In genomic region chr16:33886665-33887064, GRCm38 (mm10) we compare ENCODE assay signal across 9 mouse cellular contexts. TPM values are rescaled to one million over a fixed set of nuclear protein-coding genes. Genes with fewer than 3 reads are reported as not detected.
DNase-seq lines count a peak whose midpoint lies in the region; ATAC-seq and TF ChIP-seq lines count a peak whose summit lies in the region.
"Had no signal": no experiment of that assay in that cellular context is flagged by ENCODE, and none has a peak within 500 bp of the region (broad histone marks: within the 10 kb centered on the region; RNA-seq: fewer than 3 reads in every experiment).

No protein-coding gene starts in this region.

- ATAC-seq in liver, embryonic 15.5 days (ENCODE audit: insufficient read depth): no peak
- ATAC-seq in liver, embryonic 12.5 days: no peak
- no peak for ATAC-seq in lung, embryonic 14.5 days (ENCODE audit: insufficient read depth)

- no peak overlapping the region for H3K4me3 ChIP-seq in liver, embryonic 15.5 days (replicated peaks)
- H3K4me3 ChIP-seq in liver, embryonic 12.5 days: no peak overlapping the region
- no peak overlapping the region for H3K4me3 ChIP-seq in lung, embryonic 14.5 days (ENCODE audit: low read depth, low read length)
- no peak overlapping the region for H3K4me3 ChIP-seq in forebrain, embryonic 10.5 days
- H3K4me3 ChIP-seq: embryonic facial prominence, embryonic 15.5 days had no signal

- WGBS in liver, embryonic 15.5 days (ENCODE audit: insufficient replicate concordance): 15% methylated on average over 6 of the region's 6 CpGs
- WGBS in liver, embryonic 12.5 days (ENCODE audit: insufficient replicate concordance): 19% methylated on average over 6 of the region's 6 CpGs
- 13% methylated on average over 6 of the region's 6 CpGs for WGBS in lung, embryonic 14.5 days
- 62% methylated on average over 6 of the region's 6 CpGs for WGBS in forebrain, embryonic 10.5 days

- no peak overlapping the region for H3K9ac ChIP-seq in liver, embryonic 15.5 days
- H3K9ac ChIP-seq in liver, embryonic 12.5 days: no peak overlapping the region
- no peak overlapping the region for H3K9ac ChIP-seq in lung, embryonic 14.5 days
- H3K9ac ChIP-seq: embryonic facial prominence, embryonic 15.5 days had no signal

- no peaks in the 10 kb centered on the region for H3K27me3 ChIP-seq in liver, embryonic 15.5 days
- no peaks in the 10 kb centered on the region for H3K27me3 ChIP-seq in liver, embryonic 12.5 days (replicated peaks)
- no peaks in the 10 kb centered on the region for H3K27me3 ChIP-seq in lung, embryonic 14.5 days (ENCODE audit: insufficient read depth, low read length)
- H3K27me3 ChIP-seq in forebrain, embryonic 10.5 days (ENCODE audit: poor library complexity, severe bottlenecking): no peaks in the 10 kb centered on the region
- H3K27me3 ChIP-seq: embryonic facial prominence, embryonic 15.5 days had no signal

- H3K9me3 ChIP-seq in liver, embryonic 15.5 days (replicated peaks): no peaks in the 10 kb centered on the region
- H3K9me3 ChIP-seq in liver, embryonic 12.5 days (replicated peaks): no peaks in the 10 kb centered on the region
- no peaks in the 10 kb centered on the region for H3K9me3 ChIP-seq in lung, embryonic 14.5 days (ENCODE audit: low read depth, low read length)
- no peaks in the 10 kb centered on the region for H3K9me3 ChIP-seq in forebrain, embryonic 10.5 days
- H3K9me3 ChIP-seq: embryonic facial prominence, embryonic 15.5 days had no signal

- H3K36me3 ChIP-seq in liver, embryonic 15.5 days (replicated peaks): no peaks in the 10 kb centered on the region
- H3K36me3 ChIP-seq in liver, embryonic 12.5 days: no peaks in the 10 kb centered on the region
- 0 out of 2 replicates have a peak, but pooled peaks cover 4% of the 10 kb centered on the region for H3K36me3 ChIP-seq in lung, embryonic 14.5 days (ENCODE audit: insufficient read depth)
- no peaks in the 10 kb centered on the region for H3K36me3 ChIP-seq in forebrain, embryonic 10.5 days (replicated peaks)
- H3K36me3 ChIP-seq: embryonic facial prominence, embryonic 15.5 days had no signal

- DNase-seq in adrenal gland, adult 2 months: peak; percentile 58
- no peak for DNase-seq in adrenal gland, postnatal 14 days
- DNase-seq in lung, embryonic 14.5 days: peak; percentile 42
- DNase-seq in yolk sac, embryonic 10.5 days (ENCODE audit: low spot score): peak; percentile 74
- DNase-seq in forebrain, embryonic 10.5 days (ENCODE audit: extremely low spot score, low spot score): no peak
- DNase-seq in thymus, postnatal 25 days: no peak

- no peak overlapping the region for H3K4me2 ChIP-seq in liver, embryonic 15.5 days
- H3K4me2 ChIP-seq in liver, embryonic 12.5 days: no peak overlapping the region
- no peak overlapping the region for H3K4me2 ChIP-seq in lung, embryonic 14.5 days
- H3K4me2 ChIP-seq: embryonic facial prominence, embryonic 15.5 days had no signal

- no peak for TF ChIP-seq CTCF in lung, embryonic 14.5 days (IDR thresholded peaks at IDR 0.05; ENCODE audit: low read depth)

- peak overlapping the region; percentile 33; the same call in 1 of the 2 replicates for H3K27ac ChIP-seq in liver, embryonic 15.5 days (replicated peaks)
- H3K27ac ChIP-seq in liver, embryonic 12.5 days: no peak overlapping the region
- H3K27ac ChIP-seq in lung, embryonic 14.5 days (ENCODE audit: low read depth): no peak overlapping the region
- H3K27ac ChIP-seq in forebrain, embryonic 10.5 days: no peak overlapping the region
- H3K27ac ChIP-seq: embryonic facial prominence, embryonic 15.5 days had no signal

- peaks cover 44% of the 10 kb centered on the region for H3K4me1 ChIP-seq in liver, embryonic 15.5 days (replicated peaks)
- H3K4me1 ChIP-seq in liver, embryonic 12.5 days: peaks cover 37% of the 10 kb centered on the region
- peaks cover 51% of the 10 kb centered on the region for H3K4me1 ChIP-seq in lung, embryonic 14.5 days (ENCODE audit: insufficient read depth)
- peaks cover 50% of the 10 kb centered on the region for H3K4me1 ChIP-seq in forebrain, embryonic 10.5 days

RNA-seq across cellular contexts. Expression of gene Itgb5, which starts 57.2 kb away (rescaled TPM):
- 100 to 1,000 TPM; 187 to 222 TPM for total RNA-seq in adrenal gland, adult 2 months (2021)
- 214 and 223 TPM in 2 replicates for polyA plus RNA-seq in adrenal gland, adult 2 months (2012; rRNA removed)
- total RNA-seq in adrenal gland, postnatal 14 days (2021): 103 and 118 TPM in 2 replicates
- 16.2 and 18.5 TPM in 2 replicates for polyA plus RNA-seq in liver, embryonic 15.5 days (2015; fragmentation: Nextera tagmentation; extraction: Ambion mirVana)
- 20.0 and 22.2 TPM in 2 replicates for polyA plus RNA-seq in liver, embryonic 12.5 days (2016; fragmentation: Nextera tagmentation; extraction: Ambion mirVana)
- polyA plus RNA-seq in lung, embryonic 14.5 days (2014; fragmentation: Nextera tagmentation; extraction: Ambion mirVana): 57.5 and 64.5 TPM in 2 replicates
- 10.6 and 14.3 TPM in 2 replicates for polyA plus RNA-seq in forebrain, embryonic 10.5 days (2016; fragmentation: Nextera tagmentation; extraction: Ambion mirVana)

Comparison
In these comparisons a context has a peak if more than half of its experiments do, and no peak if none do; other contexts are left out.
1. DNase-seq: peak in adrenal gland, adult 2 months (single experiment), lung, embryonic 14.5 days (single experiment) and yolk sac, embryonic 10.5 days (single experiment); none in adrenal gland, postnatal 14 days (single experiment), forebrain, embryonic 10.5 days (single experiment) and thymus, postnatal 25 days (single experiment).